Mouse (Mus musculus) limb, embryonic 15.5 days (tissue): ENCODE results near the gene Rftn1. TPM values are rescaled to one million over a fixed set of nuclear protein-coding genes. Genes with fewer than 3 reads are reported as not detected.
"Not testable (repeated sequence)": the region's sequence is repeated elsewhere in the genome, so short reads cannot be mapped to it uniquely, and the experiment has no call there.

ENCODE experiments used
- ATAC-seq: fragments of 200-750 bp; cut with Nextera tagmentation; 2 replicates; pipeline ENCODE4 v1.8.0; 2017; ENCODE audit warnings: low read depth, moderate TSS enrichment; ENCODE audit not compliant: insufficient number of reproducible peaks, low FRiP score, low TSS enrichment
- H3K27ac ChIP-seq: fragments of 300-500 bp; sonication (generic); 2 replicates; pipeline ENCODE4 v1.5.1; 2015; ENCODE audit warnings: moderate library complexity, mild to moderate bottlenecking, inconsistent platforms
- H3K27me3 ChIP-seq: fragments of 300-500 bp; sonication (generic); 2 replicates; pipeline ENCODE4 v1.6.1; 2015; ENCODE audit warnings: inconsistent platforms
- H3K36me3 ChIP-seq: fragments of 300-500 bp; sonication (generic); 2 replicates; pipeline ENCODE4 v1.6.1; 2015; ENCODE audit warnings: inconsistent platforms
- H3K4me1 ChIP-seq: fragments of 300-500 bp; sonication (generic); 2 replicates; pipeline ENCODE4 v1.6.1; 2015; ENCODE audit warnings: inconsistent platforms
- H3K4me2 ChIP-seq: fragments of 300-500 bp; sonication (generic); 2 replicates; pipeline ENCODE4 v1.6.1; 2015; ENCODE audit warnings: mild to moderate bottlenecking, inconsistent platforms
- H3K4me3 ChIP-seq: fragments of 300-500 bp; sonication (generic); 2 replicates; pipeline ENCODE4 v1.5.1; 2015; ENCODE audit warnings: mild to moderate bottlenecking, inconsistent platforms
- H3K9ac ChIP-seq: fragments of 300-500 bp; sonication (generic); 2 replicates; pipeline ENCODE4 v1.6.1; 2015; ENCODE audit warnings: inconsistent platforms
- H3K9me3 ChIP-seq: fragments of 300-500 bp; sonication (generic); 2 replicates; pipeline ENCODE4 v1.6.1; 2016; ENCODE audit warnings: inconsistent platforms
- WGBS: fragments of 180-500 bp; shearing (Covaris S2); methylation state at CpG from one replicate; pipeline ENCODE4 v1.1.7; 2015; 5-methylcytosine and 5-hydroxymethylcytosine counted together
- polyA plus RNA-seq: library from polyadenylated mRNA; unstranded; fragments of >200 nt; fragmentation: Nextera tagmentation; extraction: Ambion mirVana; gene quantifications from 2 replicates; pipeline ENCODE4 v1.2.1, GENCODE M21; 2015

Rftn1 gene
- polyA plus RNA-seq, 1 experiment from 2014 or later: 18.0 TPM

DNA sequence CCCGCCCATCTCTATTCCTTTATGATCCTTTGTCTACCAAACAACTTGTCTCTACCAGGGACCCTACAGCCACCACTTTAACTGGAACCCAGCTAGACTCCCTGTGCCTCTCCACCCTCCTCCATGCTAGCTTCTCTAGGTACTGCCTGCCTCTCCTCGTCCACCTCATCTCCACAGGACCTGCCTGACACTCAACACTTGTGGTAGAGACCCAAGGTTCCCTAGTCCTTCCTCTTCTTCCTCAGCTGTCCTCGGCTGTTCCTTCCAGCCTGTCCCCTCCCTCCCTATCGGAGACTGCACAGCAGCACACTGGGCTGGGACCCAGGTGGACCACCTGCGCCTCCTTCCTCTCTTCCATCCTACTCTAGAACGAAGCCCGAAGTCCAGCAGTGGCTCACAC lies 73.0 kb downstream of the Rftn1 start:
- H3K9me3 ChIP-seq: no peaks in the 10 kb centered on the region
- H3K27me3 ChIP-seq: no peaks in the 10 kb centered on the region
- ATAC-seq: 0 out of 2 replicates have a peak, but pooled peaks have one; percentile 30
- no peaks in the 10 kb centered on the region for H3K4me1 ChIP-seq
- 91% methylated on average over 7 of the region's 7 CpGs for WGBS
- H3K36me3 ChIP-seq: no peaks in the 10 kb centered on the region
- H3K9ac ChIP-seq: no peak overlapping the region
- no peak overlapping the region for H3K4me2 ChIP-seq
- no peak overlapping the region for H3K4me3 ChIP-seq
- no peak overlapping the region for H3K27ac ChIP-seq

DNA sequence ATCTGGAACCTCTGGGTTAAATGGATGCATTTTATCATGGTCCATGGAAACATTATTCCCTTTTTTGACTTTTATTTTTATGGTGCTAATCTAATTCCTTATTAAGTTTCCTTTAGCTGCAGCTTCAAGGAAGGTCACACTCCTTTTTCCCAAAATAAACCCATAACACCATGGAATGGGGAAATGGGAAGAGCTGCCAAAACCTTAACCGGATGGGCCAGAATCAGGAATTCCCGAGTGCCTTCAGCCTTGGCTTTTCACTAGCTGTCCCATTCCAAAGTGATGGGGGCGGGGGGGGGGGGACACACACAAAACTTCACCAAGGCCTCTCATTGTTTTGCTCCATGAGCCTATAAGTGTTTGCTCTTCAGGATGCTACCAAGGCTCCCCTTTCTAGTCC lies 73.5 kb downstream of the Rftn1 start:
- Histone ChIP-seq H3K9ac (no peak overlapping the region), H3K4me1 (no peaks in the 10 kb centered on the region), H3K4me2 (no peak overlapping the region), H3K4me3 (no peak overlapping the region), H3K36me3 (no peaks in the 10 kb centered on the region), H3K27me3 (no peaks in the 10 kb centered on the region), H3K27ac (no peak overlapping the region), H3K9me3 (no peaks in the 10 kb centered on the region)
- 62% methylated on average over 3 of the region's 3 CpGs for WGBS
- ATAC-seq: no peak

DNA sequence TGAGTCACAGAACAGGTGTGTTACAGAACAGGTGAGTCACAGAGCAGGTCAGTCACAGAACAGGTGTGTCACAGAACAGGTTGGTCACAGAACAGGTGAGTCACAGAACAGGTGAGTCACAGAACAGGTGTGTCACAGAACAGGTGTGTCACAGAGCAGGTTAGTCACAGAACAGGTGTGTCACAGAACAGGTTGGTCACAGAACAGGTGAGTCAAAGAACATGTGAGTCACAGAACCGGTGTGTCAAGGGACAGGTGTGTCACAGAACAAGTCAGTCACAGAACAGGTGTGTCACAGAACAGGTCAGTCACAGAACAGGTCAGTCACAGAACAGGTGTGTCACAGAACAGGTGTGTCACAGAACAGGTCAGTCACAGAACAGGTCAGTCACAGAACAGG lies 74.1 kb downstream of the Rftn1 start:
- WGBS: 88% methylated on average over 1 of the region's 1 CpGs
- not testable (repeated sequence) for ATAC-seq, H3K9me3 ChIP-seq, H3K4me1 ChIP-seq, H3K9ac ChIP-seq, H3K4me2 ChIP-seq, H3K4me3 ChIP-seq, H3K27ac ChIP-seq, H3K36me3 ChIP-seq, H3K27me3 ChIP-seq

DNA sequence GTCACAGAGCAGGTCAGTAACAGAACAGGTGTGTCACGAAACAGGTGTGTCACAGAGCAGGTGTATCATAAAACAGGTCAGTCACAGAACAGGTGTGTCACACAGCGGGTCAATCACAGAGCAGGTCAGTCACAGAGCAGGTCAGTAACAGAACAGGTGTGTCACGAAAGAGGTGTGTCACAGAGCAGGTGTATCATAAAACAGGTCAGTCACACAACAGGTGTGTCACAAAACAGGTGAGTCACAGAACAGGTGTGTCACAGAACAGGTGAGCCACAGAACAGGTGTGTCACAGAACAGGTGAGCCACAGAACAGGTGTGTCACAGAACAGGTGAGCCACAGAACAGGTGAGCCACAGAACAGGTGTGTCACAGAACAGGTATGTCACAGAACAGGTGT lies 74.8 kb downstream of the Rftn1 start:
- H3K27me3 ChIP-seq, H3K4me3 ChIP-seq, H3K4me1 ChIP-seq, H3K27ac ChIP-seq, H3K9me3 ChIP-seq, ATAC-seq, H3K4me2 ChIP-seq, H3K36me3 ChIP-seq, H3K9ac ChIP-seq: not testable (repeated sequence)
- 88% methylated on average over 3 of the region's 3 CpGs for WGBS

DNA sequence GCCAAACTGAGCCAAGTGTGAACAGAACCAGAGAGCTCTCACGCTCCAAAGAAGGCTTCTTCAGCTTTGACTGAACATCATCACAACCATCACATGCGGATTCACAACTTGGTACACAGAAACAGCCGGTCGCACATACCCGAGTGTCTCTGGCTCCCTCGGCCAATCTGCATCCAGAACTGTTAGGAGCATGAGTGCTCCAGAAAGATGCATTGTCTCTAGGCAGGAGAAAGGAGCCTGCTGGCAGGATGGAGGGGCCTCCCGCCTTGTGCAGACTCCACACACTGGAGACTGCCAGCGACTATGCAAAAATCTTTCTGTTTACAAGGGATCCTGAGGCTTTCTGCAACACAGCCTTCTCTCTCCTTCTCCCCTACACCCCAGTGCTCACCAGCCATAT lies 75.8 kb downstream of the Rftn1 start:
- H3K36me3 ChIP-seq: no peaks in the 10 kb centered on the region
- no peak overlapping the region for H3K4me3 ChIP-seq
- no peak overlapping the region for H3K4me2 ChIP-seq
- no peaks in the 10 kb centered on the region for H3K27me3 ChIP-seq
- 86% methylated on average over 8 of the region's 8 CpGs for WGBS
- H3K9ac ChIP-seq: no peak overlapping the region
- ATAC-seq: no peak
- H3K9me3 ChIP-seq: no peaks in the 10 kb centered on the region
- 0 out of 2 replicates have a peak, but pooled peaks cover 3% of the 10 kb centered on the region for H3K4me1 ChIP-seq
- no peak overlapping the region for H3K27ac ChIP-seq

DNA sequence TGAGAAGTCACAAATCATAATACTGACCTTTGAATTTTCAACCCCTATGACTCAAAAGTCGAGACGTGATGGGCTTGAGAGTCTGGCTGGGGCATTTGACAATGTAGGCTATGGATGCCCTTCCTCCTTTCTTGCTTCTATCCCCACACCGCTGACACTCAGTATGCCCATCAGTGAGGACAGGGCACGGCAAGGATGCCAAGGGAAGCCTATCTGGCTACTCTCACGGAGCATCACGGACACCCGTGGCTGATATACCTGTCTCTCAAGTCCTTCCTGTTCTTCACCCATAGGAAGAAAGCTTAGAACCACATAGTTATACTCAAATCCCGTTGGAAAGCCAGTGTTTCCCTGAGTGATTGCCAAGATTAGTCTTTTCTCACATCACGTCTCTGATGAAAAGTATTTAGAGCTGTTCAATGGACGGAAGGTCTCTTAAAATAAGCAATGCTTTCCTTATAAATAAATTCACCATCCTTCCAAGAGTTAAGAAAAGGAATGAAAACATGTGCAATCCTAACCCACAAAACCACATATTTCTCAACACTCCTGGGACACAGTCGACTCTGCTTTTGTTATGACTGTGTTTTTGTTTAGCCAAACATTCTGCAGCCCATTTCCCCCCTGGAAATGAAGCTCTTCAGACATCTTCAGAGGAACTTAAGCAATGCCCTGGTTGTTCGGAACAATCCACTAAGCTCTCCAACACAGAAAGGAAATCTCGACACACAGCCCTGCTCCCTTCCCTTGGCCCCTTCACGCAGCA lies 79.6 kb downstream of the Rftn1 start:
- Histone ChIP-seq H3K4me3 (no peak overlapping the region), H3K9ac (no peak overlapping the region), H3K27ac (no peak overlapping the region), H3K4me1 (0 out of 2 replicates have a peak, but pooled peaks cover 3% of the 10 kb centered on the region), H3K4me2 (no peak overlapping the region), H3K36me3 (no peaks in the 10 kb centered on the region), H3K9me3 (no peaks in the 10 kb centered on the region), H3K27me3 (no peaks in the 10 kb centered on the region)
- no peak for ATAC-seq
- 68% methylated on average over 14 of the region's 14 CpGs for WGBS

DNA sequence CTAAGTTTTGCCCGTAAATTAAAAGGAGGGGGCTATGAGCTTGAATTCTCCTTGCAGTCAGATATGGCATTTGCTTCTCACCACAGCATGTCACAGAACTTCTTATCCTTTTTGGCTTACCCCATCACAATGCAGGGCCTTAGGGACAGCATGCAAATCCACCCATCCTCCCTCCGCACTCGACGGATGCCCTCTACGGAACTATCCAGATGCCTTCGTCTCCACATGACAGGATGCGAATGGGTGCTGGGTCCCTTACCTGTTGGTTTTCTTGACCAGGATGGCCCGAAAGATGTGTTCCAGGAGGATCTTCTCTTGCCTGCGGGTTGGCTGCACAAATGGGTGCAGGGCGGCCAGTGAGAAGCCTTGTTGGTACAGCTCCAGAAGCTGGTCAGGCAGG lies 83.7 kb downstream of the Rftn1 start:
- Histone ChIP-seq H3K9me3 (no peaks in the 10 kb centered on the region), H3K27ac (no peak overlapping the region), H3K9ac (no peak overlapping the region), H3K36me3 (no peaks in the 10 kb centered on the region), H3K4me2 (no peak overlapping the region), H3K4me1 (0 out of 2 replicates have a peak, but pooled peaks cover 3% of the 10 kb centered on the region), H3K27me3 (no peaks in the 10 kb centered on the region), H3K4me3 (no peak overlapping the region)
- WGBS: 92% methylated on average over 10 of the region's 10 CpGs
- no peak for ATAC-seq

DNA sequence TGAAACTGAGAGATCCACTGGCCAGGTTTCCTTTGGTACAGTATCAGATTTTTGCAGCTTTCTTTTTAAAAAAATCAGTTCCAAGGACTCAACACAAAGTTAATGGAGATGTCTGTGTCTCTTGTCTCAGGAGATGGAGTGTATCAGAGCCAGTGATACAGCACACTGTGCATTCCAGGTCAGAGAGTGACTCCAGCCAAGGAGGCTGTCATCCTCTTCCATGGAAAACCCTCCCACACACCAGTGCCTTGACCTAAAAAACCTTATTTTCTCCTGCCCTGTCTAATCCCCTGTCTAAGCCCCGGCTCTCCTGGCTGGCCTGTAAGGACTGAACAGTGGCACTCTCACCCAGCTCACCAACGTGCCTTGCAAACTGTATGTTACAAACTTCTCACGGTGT lies 86.3 kb downstream of the Rftn1 start:
- Histone ChIP-seq H3K4me1 (no peaks in the 10 kb centered on the region), H3K36me3 (no peaks in the 10 kb centered on the region), H3K4me3 (no peak overlapping the region), H3K9me3 (no peaks in the 10 kb centered on the region), H3K4me2 (no peak overlapping the region), H3K27me3 (no peaks in the 10 kb centered on the region), H3K27ac (no peak overlapping the region), H3K9ac (no peak overlapping the region)
- no peak for ATAC-seq
- 87% methylated on average over 3 of the region's 3 CpGs for WGBS

DNA sequence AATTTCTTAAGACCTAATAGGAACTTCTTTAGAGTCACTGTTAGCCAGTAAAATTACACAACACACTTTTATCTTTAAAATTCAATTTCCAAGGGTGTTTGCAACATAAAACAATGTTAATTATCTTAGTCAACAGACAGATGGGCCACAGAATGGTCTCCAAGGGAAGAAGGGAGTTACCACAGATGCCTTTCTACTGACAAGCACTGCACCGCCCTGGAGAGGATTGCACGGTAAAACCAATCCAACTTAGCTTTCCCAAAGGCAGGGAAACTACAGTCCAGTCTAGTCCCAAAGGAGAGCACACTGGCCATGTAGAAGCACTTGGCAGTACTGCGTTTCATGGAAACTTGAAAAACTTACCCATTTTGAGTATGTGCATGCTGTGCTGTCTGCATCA lies 89.1 kb downstream of the Rftn1 start:
- 89% methylated on average over 3 of the region's 3 CpGs for WGBS
- Histone ChIP-seq H3K9ac (no peak overlapping the region), H3K4me2 (no peak overlapping the region), H3K4me3 (no peak overlapping the region), H3K4me1 (no peaks in the 10 kb centered on the region), H3K27ac (no peak overlapping the region), H3K9me3 (no peaks in the 10 kb centered on the region), H3K36me3 (no peaks in the 10 kb centered on the region), H3K27me3 (no peaks in the 10 kb centered on the region)
- ATAC-seq: no peak

DNA sequence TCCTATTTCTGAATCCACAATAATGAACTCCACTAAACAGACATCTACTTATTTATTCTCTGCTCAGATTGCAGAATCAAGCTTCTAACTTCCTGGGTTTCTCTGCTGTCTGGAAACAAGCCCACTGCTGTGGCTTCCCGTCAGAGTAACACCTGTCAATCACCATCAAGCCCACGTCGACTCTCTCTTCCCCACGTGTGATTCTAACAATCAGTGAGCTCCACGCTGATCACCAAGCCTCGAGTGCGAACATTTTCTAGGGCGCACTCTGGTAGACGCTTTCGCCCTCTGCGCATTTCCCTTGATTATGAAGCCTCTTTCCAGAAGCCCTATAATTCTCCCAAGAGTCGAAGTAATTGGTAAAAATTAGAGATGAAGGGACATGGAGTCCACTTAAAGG lies 90.4 kb downstream of the Rftn1 start:
- no peak overlapping the region for H3K4me2 ChIP-seq
- H3K27me3 ChIP-seq: no peaks in the 10 kb centered on the region
- no peak for ATAC-seq
- no peaks in the 10 kb centered on the region for H3K9me3 ChIP-seq
- 70% methylated on average over 12 of the region's 12 CpGs for WGBS
- no peak overlapping the region for H3K4me3 ChIP-seq
- no peaks in the 10 kb centered on the region for H3K36me3 ChIP-seq
- no peak overlapping the region for H3K27ac ChIP-seq
- H3K9ac ChIP-seq: no peak overlapping the region
- no peaks in the 10 kb centered on the region for H3K4me1 ChIP-seq

DNA sequence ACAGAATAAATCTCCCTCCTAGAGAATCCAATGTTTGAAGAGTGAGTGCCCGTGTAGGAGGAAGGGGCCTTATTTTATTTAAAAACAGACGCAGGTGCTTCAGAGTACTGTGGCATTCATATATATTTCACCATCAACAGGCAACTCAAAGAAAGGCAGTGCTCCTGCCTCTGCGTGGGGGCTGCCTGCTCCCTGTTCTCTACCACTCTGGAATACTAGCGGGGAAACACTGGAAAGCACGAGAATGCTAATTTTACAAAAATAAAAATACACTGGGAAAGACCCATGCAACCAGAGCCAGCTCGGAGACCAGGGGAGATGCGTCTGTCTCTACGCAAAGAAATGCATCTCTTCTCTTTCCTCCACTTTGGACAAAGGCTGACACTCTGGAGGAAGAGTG lies 91.1 kb downstream of the Rftn1 start:
- no peak overlapping the region for H3K4me2 ChIP-seq
- H3K4me3 ChIP-seq: no peak overlapping the region
- no peaks in the 10 kb centered on the region for H3K4me1 ChIP-seq
- H3K9ac ChIP-seq: no peak overlapping the region
- no peaks in the 10 kb centered on the region for H3K27me3 ChIP-seq
- 70% methylated on average over 8 of the region's 8 CpGs for WGBS
- no peak overlapping the region for H3K27ac ChIP-seq
- no peaks in the 10 kb centered on the region for H3K36me3 ChIP-seq
- ATAC-seq: no peak
- no peaks in the 10 kb centered on the region for H3K9me3 ChIP-seq

DNA sequence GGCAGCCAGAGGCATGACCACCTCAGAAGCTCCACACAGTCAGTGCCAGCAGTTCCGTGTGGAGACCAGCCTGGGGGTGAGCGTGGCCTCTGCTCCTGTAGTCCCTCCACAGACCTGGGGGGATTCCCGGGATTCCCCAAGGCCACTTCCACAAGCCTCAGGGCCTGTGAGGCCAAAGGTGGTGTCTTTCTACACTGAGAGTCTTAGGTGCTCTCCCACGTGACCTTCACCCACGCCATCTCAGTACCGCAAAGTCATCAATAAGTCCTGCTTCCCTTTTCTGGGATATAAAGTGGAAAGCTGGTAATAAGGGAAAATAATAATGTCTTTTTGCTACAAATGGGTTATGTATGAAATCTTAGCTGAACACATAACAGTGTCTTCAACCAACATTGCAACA lies 92.2 kb downstream of the Rftn1 start:
- ATAC-seq: no peak
- H3K4me2 ChIP-seq: no peak overlapping the region
- no peak overlapping the region for H3K27ac ChIP-seq
- no peak overlapping the region for H3K9ac ChIP-seq
- no peaks in the 10 kb centered on the region for H3K9me3 ChIP-seq
- no peaks in the 10 kb centered on the region for H3K4me1 ChIP-seq
- H3K27me3 ChIP-seq: no peaks in the 10 kb centered on the region
- no peak overlapping the region for H3K4me3 ChIP-seq
- no peaks in the 10 kb centered on the region for H3K36me3 ChIP-seq
- 81% methylated on average over 6 of the region's 6 CpGs for WGBS

DNA sequence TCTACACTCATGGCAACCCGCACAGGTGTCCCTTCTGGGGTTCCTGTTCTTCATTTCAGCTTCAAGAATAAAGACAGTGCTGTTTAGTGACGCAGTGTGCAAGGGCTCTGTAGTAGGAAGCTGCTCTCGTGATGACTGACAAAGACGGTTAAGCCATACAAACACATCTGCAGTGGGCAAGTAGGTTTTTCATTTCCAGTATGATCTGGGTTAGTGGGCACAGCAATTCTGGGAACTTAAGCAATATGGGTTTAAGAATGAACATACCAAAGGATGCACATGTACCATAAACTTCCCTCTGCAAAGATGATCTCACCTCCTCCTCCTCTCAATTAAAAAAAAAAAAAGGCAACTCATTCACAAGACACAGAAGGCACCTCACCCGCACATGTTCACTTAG lies 92.6 kb downstream of the Rftn1 start:
- Histone ChIP-seq H3K36me3 (no peaks in the 10 kb centered on the region), H3K27me3 (no peaks in the 10 kb centered on the region), H3K4me2 (no peak overlapping the region), H3K9me3 (no peaks in the 10 kb centered on the region), H3K4me3 (no peak overlapping the region), H3K27ac (no peak overlapping the region), H3K9ac (no peak overlapping the region), H3K4me1 (no peaks in the 10 kb centered on the region)
- 87% methylated on average over 5 of the region's 5 CpGs for WGBS
- no peak for ATAC-seq
